Mouse (Mus musculus) bone marrow macrophage, adult 2 months (primary cell): Measurements from ENCODE around the gene Fbxo34.

Experiments
- CTCF ChIP-seq: IDR thresholded peaks from 2 replicates; pipeline ENCODE4 v1.5.1; 2012; ENCODE audit warnings: low read depth, mild to moderate bottlenecking, low read length, moderate library complexity
- POLR2A ChIP-seq: IDR thresholded peaks from 2 replicates; pipeline ENCODE4 v1.6.1; 2012; ENCODE audit warnings: mild to moderate bottlenecking, low read depth, low read length, borderline replicate concordance

DNA sequence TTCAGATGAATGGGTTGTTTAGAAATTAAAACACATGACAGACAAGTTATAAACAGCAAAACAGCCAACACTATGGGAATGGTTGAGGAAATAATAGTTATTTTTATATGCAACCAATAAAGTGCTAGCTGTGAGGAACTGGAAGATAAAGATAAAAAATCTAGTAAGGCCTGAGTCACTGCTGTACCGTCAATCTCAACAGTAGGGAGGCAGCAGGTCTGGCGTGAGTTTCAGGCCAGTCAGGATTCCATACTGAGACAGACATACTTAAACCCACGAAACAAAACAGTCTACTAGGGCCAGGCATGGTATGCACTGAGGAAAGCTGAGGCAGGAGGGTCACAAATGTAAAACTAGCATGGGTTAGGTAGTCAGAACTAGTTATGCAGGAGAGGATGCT is 78.1 kb downstream of the Fbxo34 start:
- TF ChIP-seq POLR2A (no peak), CTCF (no peak)
